Mouse (Mus musculus) testis, postnatal 14 days (tissue): Measurements from ENCODE around the gene Lpcat2.
A peak's percentile ranks its signal among the peaks of the same experiment; 100 is the strongest.

ENCODE experiments used
- DNase-seq: peaks from one replicate; pipeline ENCODE4 v3.0.0; 2021; ENCODE audit warnings: low spot score

Gene Lpcat2

DNA sequence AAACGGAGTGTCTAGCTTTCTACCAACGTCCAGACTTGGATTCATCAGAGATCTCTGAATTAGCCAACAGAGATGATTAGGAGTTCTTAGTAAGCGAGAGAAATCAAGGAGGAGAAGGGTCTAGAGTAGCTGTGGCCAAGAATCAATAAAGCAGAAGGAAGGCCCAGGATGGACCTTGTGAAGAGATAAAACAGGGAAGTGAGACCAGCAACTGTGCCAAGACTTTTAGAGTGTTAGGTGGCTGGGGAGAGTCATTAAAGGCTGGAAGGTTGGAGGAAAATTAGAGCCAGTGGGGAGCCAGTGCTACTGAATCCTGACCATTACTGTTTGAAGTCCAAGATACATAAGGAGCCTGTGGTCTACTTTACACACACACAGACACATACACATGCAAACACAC is 56.3 kb downstream of the Lpcat2 start:
- DNase-seq: no peak

DNA sequence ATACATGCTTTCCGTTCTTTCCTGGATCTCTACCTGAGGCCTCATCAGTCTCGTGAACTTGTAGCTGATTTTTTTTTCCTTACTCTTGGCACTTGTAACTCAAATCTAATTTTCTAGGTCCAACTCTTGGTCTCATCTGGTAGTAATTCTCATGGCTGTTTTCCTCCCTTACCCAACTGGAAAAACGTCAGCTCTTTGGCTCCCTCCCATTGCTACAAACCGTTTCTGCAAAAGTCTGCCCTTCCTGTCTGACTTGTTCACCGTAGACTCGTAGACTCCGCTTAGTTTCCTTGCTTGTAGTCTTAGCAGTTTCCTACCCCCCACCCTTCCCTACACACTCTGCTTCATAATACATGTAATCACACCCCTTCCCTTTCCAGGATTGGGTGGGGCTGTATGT is 58.3 kb downstream of the Lpcat2 start:
- DNase-seq: no peak

DNA sequence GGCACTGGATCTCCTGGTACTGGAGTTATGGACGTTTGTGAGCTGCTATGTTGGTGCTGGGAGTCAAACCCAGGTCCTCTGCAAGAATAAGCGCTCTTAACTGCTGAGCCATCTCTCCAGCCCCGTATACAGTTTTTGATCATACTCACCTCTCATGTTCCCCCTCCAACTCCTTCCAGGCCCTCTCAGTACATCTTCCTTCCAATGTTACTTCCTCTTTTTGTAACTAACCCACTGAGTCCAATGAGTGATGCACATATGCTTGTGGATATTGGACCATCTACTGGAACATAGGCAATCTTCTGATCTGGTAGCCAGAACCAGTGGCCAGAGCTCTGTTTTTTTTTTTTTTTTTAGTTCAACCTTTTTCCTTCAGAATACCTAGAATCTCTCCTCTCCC is 60.9 kb downstream of the Lpcat2 start:
- DNase-seq: no peak

DNA sequence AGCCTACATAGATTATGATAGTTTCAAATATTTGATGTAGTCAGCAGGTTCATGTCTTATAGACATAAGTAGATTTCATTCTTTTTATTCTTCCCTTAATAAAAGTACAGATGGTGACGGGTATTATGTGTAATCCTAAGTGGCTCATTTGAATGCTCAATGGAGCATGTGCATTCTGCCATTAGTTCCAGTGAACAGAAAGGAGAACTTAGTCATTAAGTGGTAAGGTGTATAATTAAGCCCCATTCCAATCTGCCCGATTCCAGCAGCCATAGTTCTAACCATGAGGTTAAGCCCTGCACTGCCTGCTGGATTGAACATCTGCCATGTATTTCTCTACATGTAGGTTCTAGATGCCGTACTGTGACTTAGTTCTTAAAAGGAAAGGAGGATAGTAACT is 66.6 kb downstream of the Lpcat2 start:
- DNase-seq: no peak

DNA sequence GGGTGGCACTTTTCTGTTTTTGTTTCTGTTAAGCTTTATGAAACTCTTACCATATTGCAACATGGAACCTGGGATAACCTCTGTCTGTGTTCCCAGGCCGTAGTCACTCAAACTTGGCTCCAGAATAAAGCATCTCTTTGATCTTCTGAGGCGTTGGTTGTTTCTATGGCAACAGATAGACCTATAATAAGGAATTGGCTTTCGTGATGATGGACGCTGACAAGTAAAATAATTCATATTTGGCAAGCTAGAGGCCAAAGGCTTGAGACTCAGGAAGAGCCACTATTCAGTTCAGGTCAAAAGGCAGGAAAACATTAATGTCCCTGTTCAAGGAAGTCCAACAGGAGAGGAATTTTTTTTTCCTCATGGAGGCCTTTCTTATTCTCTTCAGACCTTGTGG is 73.8 kb downstream of the Lpcat2 start:
- DNase-seq: no peak

DNA sequence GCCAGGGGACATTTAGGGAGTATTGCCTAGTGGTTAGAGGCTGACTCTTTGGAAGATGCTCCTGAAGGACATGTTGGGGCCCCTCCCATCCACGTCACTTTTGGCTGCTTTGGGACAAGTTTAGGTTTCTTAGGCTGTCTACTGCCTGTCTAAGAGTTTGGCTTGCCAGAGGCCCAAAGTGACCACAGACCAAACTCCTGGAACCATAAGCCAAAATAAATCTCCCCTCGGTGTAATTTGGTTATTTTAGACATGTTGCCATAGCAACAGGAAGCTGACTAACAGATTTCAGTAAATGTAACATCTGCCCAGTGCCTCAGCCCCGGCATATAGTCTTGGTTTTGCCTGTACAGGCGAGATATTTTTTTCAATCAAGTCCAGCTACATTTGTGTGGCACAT is 82.9 kb downstream of the Lpcat2 start:
- DNase-seq: no peak

DNA sequence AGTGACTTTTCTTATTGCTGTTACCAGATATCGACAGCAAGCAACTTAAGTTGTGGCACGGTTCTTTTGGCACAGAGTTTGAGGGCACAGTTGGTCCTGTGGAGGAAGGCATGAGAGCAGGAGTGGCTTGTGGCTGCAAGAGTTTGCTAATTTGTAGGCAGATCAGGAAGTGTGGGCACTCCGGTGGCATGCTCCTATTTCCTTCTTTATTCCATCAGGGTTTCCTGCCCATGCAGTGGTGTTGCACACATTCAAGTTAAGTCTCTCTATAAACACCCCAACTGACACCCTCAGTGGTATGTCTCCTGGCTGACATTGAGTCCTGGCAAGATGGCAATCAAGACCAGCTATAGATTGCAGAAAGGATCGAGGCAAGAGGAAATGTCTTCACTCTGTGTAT is 93.9 kb downstream of the Lpcat2 start:
- DNase-seq: no peak

DNA sequence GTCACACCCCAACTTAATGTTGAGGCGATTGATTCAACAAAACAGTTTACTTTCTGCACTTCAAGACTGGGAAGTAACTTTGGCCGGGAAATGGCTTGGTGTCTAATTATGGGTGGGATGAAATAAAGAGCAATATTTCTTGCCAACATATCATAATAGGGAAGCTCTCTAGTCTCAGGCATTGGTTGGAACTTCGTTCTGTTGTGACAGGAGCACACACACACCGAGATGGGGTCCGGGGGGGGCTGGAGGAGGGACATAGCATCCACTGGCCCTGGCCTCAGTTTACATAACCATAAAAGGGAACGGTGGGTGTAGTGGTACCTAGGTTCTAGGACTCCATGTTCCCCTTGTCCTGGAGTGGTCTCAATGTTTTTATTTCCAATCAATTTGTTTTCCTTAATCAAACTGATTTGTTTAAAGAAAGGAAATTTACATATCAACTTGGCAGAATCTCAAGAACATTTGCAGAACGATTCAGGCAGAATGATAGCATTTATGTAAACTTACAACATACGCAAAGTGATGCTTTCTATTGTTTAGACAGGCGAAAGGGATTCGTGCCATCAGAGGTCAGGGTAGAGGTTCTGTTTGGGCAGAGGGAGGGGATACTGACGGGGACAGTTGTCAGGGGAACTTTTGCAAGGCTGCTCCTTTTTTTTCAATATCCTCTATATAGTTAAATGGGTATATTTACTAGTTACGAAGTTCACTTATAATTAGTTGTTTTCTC is 95.7 kb downstream of the Lpcat2 start:
- DNase-seq: no peak

DNA sequence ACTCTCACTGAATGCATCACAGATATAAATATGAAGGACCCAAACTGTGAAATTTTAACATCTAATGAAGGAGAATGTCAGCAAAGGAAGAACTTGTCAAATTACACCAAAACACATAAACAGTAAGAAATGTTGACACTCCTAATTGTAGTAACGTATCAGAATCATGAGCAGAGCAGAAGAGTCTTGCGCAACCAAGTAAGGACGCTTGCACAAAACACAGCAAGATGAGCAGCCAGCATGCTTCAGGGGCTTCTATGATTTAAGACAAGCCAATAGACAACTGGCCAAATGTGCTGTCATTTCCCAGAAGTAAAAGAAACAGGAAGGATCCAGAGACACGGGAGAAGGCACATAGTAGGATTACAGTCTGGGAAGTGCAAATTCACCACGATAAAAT is 98.9 kb downstream of the Lpcat2 start:
- no peak for DNase-seq

DNA sequence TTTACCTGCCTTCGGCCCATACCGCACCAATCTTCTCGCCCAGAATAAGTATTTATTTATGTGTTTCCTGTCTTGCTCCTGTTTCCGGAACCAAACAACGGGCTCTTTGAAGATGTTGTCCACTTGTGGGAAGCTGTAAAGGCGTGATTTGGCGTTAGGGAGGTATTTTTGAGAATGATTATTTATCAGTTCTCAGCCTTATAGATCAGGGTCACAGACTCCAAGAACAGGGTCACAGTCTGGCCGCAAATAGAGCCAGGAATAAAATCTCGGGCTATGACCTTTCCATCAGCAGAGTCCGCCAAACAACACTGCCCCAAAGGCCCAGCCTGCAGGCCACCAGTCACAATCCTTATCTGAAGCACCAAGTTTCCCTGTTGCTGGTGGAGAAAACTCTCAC is 104.6 kb downstream of the Lpcat2 start, which contains the start of gene Slc6a2:
Gene Slc6a2, plus strand, starts transcription at position 301 of the 400 bp plus-strand sequence.
- DNase-seq: no peak

DNA sequence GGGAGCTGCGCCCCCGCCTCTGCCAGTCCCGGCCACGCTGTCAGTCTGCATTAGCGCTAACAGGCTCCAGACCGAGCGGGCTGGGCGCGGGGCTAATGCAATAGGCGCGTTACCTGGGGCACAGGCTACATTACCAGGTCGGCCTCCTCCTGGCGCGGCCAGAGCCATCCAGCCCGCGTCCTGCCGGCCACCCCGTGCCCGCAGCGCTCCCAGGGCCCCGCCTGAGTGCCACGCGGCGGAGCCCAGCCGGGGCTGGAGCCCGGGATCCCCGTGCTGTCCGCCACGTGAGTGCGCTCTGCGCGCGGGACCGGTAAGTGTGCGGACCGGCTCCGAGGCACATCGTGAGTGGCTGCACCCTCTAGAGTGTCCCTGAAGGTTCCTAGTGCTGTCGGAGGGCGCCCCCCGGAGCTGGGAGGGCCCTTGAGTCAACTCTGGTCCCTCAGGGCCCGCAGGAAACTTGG is 105.3 kb downstream of the Lpcat2 start:
- peak; percentile 13 for DNase-seq

DNA sequence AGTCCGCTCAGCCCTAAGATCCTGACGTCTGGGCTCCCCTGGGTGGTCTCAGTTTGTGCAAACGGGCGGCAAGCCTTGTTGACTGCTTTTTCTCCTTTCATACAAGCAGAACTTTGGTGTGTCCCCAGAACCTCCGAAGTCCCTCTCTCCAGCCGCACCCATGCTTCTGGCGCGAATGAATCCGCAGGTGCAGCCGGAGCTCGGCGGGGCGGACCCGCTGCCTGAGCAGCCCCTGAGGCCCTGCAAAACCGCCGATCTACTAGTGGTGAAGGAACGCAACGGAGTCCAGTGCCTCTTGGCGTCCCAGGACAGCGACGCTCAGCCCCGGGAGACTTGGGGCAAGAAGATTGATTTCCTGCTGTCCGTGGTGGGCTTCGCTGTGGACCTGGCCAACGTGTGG is 105.9 kb downstream of the Lpcat2 start:
- no peak for DNase-seq

DNA sequence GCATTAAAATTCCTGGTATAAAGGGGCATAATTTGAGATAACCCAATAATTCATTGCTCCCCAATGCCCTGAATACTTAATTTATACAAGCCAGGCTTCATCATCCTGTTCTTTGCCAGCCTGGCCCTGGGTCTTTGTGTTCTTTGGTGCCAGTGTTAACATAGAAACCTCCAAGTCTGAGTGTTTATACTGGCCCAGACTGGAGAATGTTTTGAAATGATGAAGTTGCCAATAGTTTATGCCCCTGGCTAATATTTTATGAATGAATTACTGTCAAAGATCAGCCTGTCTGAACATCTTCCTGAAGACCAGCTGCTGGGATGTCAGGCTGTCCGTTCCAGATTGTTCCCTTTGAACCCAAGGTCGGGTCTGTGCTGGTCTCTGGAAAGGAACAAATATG is 109.4 kb downstream of the Lpcat2 start:
- DNase-seq: no peak
